Mouse (Mus musculus): Measurements from ENCODE around the gene Scn3b.

Scn3b gene

DNA sequence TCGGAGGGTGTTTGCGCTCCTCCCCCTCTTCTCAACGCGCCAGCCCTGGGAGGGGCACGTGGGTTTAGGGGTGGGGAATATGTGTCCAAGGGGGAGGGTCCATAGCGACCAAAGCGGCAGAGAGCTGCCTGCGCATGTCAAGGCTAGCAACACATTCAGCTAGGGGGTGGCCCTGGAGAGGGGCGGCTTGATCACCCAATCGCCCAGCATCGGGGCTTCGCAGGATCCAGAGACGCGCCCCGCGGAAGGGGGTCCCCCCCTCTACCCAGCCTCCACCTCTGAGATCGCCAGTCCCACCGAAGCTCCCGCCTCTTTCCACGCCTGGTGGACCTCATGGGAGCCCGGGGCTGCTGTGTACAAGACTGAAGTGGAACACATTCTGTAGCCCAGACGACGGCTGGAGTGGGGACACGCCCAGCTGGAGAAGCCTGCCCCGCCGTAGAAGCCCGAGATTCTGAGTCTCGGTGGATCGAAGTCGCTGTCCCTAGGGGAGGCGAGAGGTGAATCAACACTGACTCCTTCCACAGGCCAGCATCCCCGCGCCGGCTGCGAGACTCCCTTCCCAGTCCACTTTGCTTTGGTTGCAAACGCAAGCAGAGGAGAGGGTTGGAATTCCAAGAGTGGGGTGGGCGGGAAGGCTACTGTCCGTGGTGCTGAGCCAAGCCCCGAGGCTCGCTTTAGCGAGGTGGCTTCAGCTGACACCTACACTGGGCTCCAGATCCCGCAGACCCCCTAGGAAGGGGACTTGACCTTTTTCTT is at the start of gene Scn3b:
Gene Scn3b (plus strand): TSS at position 115 of the 759 bp plus-strand sequence.
- DNase-seq (ENCODE audit: low spot score in 2 of 2) = peak; percentile 56 to 69

DNA sequence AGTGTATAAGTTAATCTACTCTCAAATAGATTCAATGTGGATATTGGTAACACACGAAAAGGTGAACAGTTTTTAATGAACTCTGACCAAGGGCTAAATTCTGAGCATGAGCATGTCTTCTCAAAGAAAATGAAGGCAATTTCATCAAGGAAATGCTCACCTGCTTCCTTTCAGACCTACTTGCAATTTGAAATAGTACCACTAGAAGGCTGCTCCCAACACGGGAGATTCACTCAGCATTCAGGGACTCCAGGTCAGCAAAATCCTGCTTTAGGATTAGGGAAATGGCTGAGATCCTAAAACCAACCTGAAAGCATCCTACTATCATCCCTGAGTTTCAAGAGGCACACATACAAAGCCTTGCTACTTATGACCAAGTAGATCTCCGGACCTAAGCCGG is 44.7 kb upstream of the Scn3b start:
- no peak for DNase-seq (ENCODE audit: low spot score in 2 of 2)

DNA sequence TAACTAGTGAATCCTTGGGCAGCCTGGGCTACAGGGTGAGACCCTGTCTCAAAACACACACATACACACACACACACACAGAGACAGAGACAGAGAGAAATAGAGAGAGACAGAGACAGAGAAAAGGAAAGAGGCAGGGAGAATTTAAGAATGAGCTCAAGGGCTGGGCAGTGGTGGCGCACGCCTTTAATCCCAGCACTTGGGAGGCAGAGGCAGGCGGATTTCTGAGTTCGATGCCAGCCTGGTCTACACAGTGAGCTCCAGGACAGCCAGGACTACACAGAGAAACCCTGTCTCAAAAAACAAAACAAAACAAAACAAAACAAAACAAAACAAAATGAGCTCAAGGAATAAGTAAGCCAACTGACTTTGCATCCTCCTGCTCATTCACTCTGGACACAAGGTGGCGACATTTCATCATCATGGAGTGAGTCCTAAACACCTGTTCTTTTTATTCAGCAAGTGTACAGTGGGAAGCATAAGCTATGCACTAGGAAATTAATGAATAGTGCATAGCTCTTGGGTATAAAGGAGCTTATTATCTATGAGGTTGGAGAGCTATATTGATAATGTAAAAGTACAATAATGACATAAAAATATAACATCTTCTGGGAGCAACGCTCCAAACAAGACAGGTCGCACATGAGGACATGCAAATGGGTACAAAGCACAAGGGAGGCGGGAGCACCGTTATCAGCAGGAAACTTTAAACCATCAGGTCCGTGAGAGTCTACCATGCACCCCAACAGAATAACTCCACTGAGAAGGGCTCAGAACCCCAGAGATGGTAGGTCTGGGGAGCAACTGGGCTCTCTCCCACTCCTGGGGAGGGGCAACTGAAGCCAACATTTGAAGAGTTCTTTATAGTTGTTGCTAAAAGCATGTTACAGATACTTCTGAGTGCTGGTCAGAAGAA is 40.9 kb upstream of the Scn3b start:
- peak in 1 of 2 experiments; percentile 45 for DNase-seq (ENCODE audit: low spot score in 2 of 2)

DNA sequence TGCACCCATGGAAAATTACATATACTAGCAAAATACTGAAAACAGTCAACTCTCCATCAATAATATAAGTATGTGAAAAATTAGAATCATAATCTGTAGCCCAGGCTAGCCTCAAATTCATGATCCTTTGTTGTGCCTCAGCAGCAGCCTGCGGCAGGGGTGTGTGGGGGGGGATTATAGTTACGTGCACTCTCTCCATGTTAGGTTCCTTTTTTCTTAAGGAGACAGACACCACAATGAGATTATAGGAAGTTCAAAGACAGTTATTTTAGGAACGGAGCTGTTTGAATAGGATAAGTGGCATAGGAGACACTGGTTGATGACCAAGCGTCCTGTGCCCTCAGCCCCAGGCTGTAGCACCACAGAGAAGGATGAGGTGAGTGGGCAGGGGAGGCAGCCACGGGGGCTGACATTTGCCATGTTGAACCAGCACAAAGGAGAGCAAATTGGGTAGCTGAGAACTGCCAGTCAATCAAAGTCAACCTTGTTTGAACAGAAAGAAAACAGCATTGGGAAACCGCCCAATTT is 40.1 kb upstream of the Scn3b start:
- no peak for DNase-seq (ENCODE audit: low spot score in 2 of 2)

DNA sequence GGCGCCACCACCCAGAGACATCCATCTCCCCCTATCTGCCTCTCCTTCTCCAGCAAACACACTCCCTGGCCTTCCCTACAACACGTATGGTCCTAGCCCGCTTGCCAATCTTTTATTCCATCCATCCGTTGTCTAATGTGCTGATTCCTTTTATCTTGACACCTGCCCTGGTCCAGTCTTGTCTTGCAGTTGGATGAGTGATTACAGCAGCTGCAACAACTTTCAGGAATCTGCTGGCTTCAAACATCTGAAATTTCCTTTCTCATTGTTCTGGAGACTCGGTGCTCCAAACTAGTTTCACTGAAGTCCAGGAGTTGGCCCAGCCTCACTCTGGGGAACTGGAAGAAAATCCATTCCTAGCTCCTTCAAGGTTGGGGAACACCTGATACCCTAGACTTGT is 39.5 kb upstream of the Scn3b start:
- no peak for DNase-seq (ENCODE audit: low spot score in 2 of 2)

DNA sequence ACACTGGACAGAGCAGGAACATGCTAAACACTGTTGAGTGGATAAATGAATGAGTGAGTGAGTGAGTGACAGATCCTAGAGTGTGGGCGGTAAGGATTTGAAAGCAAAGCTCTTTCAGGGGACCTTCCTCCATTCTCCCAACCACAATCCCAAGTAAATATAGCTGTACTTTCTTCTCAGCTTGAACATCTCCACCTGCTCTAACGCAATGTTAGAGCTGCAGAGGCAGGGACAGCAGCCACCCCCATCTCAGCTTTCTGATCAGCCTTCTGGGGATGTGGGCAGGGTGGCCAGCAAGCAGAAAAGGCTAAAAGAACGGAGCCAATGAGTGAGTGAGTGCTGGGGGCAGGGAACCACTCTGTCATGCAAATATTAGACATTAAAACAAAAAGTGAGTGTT is 38.0 kb upstream of the Scn3b start:
- DNase-seq (ENCODE audit: low spot score in 2 of 2) = no peak

DNA sequence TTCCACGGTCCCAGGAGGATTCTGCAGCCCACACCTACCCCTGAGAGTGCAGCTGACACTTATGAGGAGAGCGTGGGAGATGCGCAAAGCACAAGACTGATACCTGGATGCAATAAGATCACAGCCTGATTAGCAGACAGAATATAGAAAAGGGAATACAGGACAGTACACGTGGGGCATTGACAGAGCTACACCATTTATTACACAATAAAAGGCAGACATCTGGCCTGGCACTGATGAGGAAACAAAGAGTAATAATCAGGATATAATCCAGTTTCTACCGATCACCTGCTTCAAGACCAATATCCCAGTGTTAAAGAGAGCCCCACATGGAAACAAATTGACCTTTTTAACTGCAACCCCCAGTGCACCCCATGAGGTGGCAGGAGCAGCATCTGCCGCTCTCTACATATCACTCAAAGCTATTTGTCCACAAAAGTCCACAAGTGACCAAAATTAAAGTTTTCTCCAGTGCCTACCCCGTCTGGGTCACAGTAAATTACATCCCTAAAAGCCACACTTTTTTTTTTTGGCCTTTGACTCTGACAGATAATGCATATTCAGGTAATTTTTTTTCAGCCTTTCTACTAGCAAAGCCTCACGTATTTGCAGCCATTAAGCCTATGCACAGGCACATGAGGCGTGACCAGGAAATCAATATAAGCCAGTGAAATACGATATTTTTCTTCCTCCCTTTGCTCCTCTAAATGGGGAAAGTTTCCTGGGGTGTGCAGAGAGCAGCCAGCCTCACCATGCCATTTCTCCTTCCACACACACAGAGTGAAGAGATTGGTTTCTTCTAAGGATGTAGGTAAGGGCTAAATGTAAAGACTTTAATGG is 34.6 kb upstream of the Scn3b start:
- DNase-seq (ENCODE audit: low spot score in 2 of 2) = no peak

DNA sequence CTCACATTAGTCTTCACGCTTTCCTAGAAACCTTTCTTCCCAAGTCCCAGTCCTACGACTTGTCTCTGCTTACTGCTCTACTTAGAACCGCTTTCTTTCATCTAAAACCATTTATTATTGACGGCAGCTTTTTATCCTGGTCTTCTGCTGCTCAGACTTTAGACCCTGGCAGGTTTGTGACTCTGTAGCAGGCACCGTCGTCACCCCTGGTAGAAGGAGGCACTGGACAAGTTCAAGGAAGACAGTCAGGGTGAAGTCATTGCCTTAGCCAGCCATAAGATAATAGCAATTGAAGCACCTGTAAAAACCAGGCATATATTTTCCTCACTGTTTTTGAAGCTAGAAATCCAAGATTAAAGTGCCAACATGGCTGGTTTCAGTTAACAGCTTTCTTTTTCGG is 33.8 kb upstream of the Scn3b start:
- no peak for DNase-seq (ENCODE audit: low spot score in 2 of 2)

DNA sequence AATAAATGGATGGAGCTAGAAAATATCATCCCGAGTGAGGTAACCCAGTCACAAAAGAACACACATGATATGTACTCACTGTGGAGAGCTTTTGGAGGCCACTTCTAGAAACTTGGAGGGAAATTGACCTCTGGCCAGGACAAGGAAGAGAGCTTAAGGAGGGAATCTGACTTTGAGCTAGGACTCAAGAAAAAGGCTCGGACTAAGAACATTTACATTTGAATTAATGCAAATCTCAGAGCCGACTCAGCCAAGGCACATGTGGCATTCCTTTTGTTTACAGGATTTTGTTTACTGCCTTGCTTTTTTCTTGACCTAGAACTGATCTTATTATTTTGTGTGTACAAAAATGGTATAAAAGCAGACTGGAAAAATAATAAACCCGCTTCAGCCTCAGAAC is 29.3 kb upstream of the Scn3b start:
- DNase-seq (ENCODE audit: low spot score in 2 of 2) = no peak

DNA sequence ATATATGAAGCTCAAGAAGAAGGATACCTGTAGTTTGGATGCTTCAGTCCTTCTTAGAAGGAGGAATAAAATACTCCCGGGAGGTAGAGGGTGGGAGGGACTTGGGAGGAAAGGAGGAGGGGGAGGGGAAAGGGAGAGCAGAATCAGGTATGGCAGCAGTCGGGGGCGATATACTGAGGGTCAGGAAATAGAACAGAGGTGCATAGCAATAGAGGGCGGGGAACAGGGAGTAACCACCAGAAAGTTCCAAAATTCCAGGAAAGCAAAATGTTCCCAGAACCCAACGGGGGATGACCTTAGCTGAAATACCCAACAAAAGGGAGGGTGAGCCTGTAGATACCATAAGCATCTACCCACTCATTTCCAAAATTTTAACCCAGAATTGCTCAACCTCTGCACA is 28.7 kb upstream of the Scn3b start:
- no peak for DNase-seq (ENCODE audit: low spot score in 2 of 2)

DNA sequence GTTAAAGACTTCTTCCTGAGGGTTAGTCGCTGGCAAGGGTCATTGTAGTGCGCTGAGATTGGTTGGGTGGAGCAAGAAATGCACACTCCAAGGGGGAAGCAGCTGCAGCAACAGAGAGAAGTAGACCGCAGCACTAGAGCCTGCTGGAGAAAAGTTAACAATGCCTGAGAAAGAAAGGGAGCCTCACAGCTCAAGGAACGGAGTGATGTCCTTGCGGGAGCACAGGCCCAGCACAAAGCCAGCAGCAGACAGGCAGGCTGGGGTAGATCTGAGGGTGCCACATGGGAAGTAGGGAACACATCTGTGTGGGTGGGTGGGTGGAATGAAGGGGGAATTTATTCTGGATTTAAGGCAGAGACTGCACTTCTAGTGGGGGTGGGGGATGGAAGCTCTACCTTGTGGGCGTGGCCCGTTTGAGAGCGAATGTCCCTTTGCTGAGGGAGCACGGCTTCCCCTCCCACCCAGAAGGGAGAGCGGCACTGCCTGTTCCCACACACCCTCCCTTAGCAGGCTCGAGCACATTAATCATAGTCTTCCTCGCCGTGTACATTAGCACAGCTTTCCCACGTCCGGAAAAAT is 27.7 kb upstream of the Scn3b start:
- peak; percentile 23 to 40 for DNase-seq (ENCODE audit: low spot score in 2 of 2)

DNA sequence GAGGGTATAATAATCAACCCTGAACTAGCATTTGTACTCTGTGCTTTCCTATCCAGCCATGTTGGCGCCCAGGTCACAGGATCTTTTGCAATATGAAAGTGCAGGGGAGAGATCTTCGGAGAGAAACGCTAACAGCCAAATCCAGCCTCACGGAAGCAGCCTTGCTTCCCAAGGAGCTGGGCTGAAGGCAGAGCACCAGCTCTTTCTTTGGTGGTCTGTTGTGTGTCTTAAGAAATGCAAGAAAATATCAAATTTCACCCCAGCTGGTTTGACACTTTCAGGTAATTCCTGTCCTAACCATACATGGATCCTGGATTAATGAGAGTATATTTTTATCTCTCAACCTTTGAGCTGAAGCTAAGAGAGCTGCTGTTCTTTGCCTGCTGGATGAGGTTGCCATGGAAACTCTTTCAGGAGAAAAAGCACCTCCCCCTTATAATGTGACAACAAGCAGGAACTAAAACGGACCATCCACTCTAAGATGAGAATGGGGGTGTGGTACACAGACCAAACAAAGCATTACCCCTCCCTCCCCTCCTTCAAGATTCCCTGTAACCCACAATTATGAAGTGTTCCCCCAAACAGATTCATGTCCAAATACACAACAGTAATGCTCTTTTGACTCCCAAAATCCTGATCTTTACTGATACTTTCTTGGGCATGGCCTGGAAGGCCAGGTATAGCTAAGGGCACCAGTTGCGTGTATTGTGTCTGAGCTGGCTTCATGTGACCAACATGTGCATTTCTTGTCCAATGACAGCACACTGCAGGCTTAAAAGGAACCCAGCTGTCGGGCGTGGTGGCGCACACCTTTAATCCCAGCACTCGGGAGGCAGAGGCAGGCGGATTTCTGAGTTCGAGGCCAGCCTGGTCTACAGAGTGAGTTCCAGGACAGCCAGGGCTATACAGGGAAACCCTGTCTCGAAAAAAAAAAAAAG is 26.8 kb upstream of the Scn3b start:
- DNase-seq (ENCODE audit: low spot score in 2 of 2) = peak in 1 of 2 experiments; percentile 14

DNA sequence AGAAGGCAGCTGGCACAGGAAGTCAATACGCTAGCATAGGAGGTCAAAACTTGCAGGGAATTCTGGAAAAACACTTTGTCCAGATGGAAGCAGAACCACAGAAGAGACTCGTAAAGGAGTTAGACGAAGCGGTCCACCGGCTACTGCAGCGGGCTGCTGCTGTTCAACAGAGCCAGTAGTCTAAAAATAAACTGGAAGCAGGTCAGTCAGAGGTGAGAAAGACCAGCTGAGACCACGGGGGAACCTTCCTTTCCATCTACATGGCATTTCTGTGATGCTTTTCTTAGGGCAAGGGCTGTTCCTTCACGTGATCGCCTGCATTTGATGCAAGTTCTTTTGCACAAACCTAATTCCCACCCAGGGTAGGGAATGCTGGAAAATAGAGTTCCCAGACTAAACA is 23.6 kb upstream of the Scn3b start:
- no peak for DNase-seq (ENCODE audit: low spot score in 2 of 2)

DNA sequence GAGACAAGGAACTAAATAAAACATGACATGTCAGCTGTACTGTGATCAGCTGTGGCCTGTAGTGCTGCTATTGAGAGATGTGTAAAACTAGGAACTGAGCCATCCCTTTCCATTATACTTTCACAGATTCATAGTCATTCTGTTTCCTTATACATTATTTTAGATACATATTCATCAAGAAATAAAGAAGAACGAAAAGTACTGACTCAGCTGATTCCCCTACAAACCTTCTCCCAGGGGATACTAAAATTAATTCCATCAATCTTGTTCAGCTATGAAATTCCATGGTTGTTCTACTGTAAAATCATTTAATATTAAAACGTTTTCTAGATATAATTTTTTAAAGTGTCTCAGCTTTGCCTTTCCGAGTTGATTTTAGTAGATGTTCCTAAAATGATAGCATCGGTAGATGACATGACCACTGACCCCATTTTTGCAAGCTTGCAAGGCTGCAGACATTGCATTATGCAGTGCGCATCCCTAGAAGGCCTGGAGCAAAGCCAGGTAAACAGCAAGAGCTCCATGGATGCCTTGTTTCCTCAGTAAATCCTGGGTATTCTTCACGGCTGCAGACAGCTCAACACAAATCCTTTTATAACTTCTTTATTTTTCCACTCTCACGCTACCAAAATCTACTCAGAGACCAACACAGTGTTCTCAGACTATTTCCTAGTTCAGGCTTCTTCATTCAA is 22.9 kb upstream of the Scn3b start:
- no peak for DNase-seq (ENCODE audit: low spot score in 2 of 2)

DNA sequence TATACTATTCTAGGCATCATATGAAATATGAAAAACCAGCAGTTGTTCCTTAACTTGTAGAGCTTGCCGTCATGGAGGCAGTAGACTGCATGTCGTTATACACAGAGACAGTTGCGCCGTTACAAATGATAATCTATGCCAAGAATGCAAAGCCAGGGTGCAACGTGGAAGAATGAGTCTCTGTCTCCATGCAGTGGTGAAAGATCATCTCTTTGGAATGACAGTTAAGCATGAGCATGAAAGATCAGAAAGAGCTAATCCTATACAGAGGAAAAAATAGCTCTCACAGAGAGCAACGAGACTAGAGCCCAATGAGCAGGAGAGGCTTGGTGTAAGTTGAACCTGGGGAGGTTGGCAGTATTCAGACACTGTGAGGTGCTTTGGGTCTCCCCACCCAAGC is 22.3 kb upstream of the Scn3b start:
- no peak for DNase-seq (ENCODE audit: low spot score in 2 of 2)

DNA sequence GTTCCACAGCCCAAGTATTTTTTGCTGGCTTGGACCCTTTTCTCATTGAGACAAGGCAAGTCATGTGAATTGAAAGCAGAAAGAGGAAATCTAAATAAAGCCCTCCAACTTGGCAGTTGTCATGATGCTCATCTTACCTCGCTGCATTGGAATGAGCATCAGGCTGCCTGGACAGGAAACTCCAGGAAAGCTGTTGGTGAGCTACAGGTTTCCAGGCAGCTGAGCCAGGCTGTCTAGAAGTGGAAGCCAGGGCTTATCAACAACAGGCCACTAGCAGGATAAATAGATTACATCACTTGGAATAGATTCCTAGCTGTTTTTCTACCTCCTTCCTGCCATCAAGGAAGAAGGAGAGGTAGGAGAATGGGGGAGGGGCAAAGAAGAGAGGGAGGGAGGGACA is 19.9 kb upstream of the Scn3b start:
- DNase-seq (ENCODE audit: low spot score in 2 of 2) = no peak

DNA sequence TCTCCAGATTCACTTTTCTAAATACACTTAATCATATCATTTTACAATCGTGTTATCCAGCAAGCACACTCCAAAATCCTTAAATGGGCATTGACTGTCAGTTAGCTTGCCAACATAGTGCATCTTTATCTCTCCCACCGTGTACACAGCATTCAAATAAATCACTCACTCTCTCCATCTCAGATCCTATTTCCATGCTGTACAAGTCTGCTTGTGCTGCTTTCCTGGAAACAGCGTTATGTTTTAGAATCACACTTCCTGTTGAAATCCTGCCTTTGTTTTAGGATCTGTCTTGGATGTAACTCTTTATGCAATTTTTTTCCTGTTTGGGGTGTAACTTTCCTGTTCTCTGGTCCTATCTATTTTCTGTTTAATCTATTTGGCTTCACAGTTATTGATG is 16.6 kb upstream of the Scn3b start:
- DNase-seq (ENCODE audit: low spot score in 2 of 2) = no peak

DNA sequence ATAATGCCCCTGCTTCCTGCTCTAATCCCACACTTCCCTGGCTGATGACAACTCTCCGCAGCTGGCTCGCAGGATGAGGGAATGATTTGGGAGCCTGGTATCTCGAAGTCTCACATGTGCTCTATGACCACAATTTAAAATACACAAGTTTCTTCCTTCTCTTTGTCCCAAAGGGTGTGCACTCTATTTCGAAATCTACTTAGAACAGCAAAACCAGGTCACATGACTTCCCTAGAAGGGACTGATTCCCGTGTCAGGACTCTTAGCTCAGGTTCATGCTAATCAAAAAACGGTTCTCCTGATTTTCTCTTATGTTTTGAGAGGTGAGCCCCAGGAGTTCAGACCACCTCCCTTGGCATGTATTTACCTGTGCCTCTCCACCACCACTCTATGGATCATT is 5.1 kb upstream of the Scn3b start:
- no peak for DNase-seq (ENCODE audit: low spot score in 2 of 2)

DNA sequence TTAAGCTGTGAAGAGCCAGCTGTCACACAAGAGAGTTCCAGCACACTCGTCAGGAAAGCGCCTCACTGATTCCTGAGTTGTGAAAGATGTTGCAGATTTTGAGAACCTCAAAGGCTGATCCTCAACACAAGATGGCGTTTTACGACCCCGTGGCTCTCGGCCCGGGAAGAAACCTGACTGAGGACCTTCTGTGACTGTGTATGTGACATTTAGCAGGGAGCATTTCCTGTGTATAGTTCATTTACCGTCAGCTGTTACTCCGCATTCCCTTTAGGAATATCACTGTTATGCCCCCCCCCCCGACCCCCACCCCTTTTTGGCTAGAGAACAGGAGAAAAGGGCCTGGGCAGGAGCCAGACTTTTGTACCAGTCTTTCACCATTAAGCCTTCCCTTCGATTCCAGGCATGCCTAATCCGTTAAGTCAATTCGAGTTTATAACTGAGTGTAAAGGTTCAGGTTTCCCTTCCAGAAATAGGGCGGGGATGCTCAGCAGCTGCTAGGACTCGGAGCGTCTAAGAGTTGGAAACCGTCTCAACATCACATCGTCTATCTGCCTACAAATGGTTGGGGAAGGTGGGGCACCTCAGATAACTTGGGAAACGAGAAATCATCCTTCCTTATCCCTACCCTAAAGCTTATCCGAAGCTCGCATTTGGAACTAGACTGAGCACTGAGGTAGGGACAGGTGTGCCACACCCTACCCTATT is 823 bp upstream of the Scn3b start:
- DNase-seq (ENCODE audit: low spot score in 2 of 2) = peak in 1 of 2 experiments; percentile 10
